Mouse (Mus musculus): ENCODE data around the gene Zdhhc6. TPM values are rescaled to one million over a fixed set of nuclear protein-coding genes. Genes with fewer than 3 reads are reported as not detected.

Zdhhc6 gene
- total RNA-seq, 1 experiment from 2014 or later, result 64.5 TPM

- no peak for ATAC-seq (replicated peaks; ENCODE audit: low read depth, poor library complexity, severe bottlenecking)
Measured at GRCm38 (mm10) chr19:55311874-55312273, 4.0 kb downstream of the Zdhhc6 start.

DNA sequence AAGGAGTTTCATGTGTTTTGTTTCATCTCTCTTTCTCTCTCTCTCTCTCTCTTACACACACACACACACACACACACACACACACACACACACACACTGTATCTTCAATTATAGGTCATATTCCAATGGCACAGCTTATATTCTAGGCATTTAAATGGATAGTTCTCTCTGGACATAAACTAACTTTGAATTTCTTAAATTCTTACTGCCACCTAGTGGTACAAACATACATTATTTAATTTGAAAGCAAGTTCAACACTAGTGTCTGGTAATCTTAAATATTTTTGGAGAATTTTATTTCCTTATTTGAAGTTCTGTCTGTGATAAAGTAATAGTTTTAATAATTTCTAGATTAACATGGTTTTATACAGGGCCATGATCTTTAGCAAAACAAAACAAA lies 10.8 kb downstream of the Zdhhc6 start:
- ATAC-seq (replicated peaks; ENCODE audit: low read depth, poor library complexity, severe bottlenecking), result no peak; the same call in 1 of the 2 replicates

- no peak for ATAC-seq (replicated peaks; ENCODE audit: low read depth, poor library complexity, severe bottlenecking)
Measured at GRCm38 (mm10) chr19:55300525-55300924, 15.3 kb downstream of the Zdhhc6 start.

GRCm38 (mm10) chr19:55299378-55299777 lies 16.5 kb downstream of the Zdhhc6 start:
- 0 out of 2 replicates have a peak, but pooled peaks have one; percentile 62 for ATAC-seq (replicated peaks; ENCODE audit: low read depth, poor library complexity, severe bottlenecking)

DNA sequence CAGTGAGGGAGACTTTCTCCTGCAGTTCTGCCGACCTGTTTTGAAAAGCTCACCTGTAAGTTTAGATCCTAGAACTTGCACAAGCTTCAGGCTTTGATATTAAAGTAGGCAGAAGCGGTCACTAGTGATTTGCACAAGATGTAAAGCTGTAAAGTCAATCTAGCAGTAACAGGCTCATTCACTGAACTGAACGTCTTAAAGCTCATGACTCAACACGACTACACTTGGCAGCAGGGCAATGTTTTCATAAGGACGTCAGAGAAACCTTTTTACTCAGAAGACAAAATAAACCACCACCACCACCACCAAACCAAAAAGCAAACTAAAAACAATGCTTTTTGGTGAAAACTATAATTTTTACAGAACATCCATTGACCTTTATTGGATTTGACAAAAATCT lies 17.9 kb downstream of the Zdhhc6 start:
- no peak for ATAC-seq (replicated peaks; ENCODE audit: low read depth, poor library complexity, severe bottlenecking)

GRCm38 (mm10) chr19:55297489-55297888 lies 18.3 kb downstream of the Zdhhc6 start:
- no peak for ATAC-seq (replicated peaks; ENCODE audit: low read depth, poor library complexity, severe bottlenecking)

DNA sequence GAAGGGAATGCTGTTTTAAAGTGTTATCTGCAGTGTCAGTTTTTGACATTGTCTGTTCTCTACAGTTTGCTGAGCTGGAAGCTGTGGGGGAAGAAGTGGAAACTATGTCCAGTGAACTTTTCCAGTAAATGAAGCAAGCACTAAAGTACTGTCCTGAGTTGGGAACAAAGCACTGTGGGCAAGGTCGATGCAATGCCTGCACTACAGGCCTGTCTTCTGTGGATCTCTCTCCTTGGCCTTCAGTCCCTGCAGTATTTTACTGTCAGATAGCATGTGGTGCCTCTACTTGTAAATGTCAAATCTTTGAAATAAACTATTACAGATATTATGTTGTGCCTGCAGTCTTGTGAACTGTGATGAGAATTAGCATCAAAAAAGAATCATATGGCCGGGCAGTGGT lies 19.5 kb downstream of the Zdhhc6 start:
- no peak for ATAC-seq (replicated peaks; ENCODE audit: low read depth, poor library complexity, severe bottlenecking)

DNA sequence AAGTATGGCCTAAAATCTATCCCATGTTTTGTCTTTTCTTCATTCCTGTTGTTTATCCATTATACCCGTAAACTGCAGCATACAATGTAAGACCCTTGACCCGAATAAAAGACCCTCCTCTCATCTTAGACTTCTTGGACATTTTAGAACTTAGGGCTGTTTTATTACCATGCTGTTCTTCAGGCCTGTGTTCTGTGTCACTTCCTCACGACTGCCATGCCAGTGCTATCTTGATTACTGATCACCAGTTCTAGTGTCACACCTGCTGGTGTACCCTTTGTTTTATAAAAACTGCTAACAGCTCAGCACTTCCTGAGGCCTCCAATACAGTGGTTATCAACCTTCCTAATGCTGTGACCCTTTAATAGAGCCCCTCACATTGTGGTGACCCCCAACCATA lies 20.3 kb downstream of the Zdhhc6 start:
- ATAC-seq (replicated peaks; ENCODE audit: low read depth, poor library complexity, severe bottlenecking), result no peak

GRCm38 (mm10) chr19:55295075-55295474 lies 20.8 kb downstream of the Zdhhc6 start:
- ATAC-seq (replicated peaks; ENCODE audit: low read depth, poor library complexity, severe bottlenecking), result no peak

DNA sequence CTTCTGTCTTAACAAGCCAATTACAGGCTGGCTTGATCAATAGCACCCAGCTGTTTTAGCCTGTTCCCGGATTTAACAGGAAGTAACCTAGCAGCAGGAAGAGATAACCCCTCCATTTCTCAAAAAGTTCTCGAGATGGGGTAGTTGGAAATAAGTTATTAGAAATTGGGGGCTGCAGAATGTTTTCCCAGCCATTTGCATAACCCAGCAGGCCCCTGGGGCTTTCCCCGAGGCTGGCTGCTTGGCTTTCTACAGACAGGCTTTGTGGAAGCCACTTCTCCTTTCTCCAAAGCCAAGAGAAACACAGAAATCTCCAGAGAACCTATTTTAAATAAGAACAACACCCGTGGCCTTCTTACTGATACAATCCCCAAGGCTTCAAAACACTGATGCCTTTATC lies 22.7 kb downstream of the Zdhhc6 start:
- no peak for ATAC-seq (replicated peaks; ENCODE audit: low read depth, poor library complexity, severe bottlenecking)

DNA sequence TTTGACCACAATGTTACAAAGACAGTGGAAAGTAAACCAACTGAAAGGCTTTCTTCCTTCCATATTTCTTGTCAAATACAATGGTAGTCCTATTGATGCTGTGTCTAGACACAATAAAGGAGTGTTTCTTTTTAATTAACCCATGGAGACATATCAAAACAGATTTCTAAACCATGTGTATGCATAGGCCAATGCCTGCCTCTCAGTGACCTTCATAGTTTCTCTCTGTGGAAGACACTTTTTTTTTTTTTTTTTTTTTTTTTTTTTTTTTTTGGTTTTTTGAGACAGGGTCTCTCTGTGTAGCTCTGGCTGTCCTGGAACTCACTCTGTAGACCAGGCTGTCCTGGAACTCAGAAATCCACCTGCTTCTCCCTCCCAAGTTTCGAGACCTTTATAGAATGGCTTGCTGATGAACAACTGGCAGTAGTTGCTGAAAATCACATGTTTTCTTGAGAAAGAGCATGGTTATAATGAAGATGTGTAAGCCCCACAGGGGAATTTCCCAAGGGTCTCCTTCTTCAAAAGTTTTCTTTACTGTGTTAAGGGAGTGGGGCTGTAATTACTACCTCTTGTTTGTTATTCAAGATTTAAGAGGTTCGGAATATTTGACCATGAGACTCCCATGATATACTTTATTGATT lies 23.5 kb downstream of the Zdhhc6 start:
- no peak for ATAC-seq (replicated peaks; ENCODE audit: low read depth, poor library complexity, severe bottlenecking)

DNA sequence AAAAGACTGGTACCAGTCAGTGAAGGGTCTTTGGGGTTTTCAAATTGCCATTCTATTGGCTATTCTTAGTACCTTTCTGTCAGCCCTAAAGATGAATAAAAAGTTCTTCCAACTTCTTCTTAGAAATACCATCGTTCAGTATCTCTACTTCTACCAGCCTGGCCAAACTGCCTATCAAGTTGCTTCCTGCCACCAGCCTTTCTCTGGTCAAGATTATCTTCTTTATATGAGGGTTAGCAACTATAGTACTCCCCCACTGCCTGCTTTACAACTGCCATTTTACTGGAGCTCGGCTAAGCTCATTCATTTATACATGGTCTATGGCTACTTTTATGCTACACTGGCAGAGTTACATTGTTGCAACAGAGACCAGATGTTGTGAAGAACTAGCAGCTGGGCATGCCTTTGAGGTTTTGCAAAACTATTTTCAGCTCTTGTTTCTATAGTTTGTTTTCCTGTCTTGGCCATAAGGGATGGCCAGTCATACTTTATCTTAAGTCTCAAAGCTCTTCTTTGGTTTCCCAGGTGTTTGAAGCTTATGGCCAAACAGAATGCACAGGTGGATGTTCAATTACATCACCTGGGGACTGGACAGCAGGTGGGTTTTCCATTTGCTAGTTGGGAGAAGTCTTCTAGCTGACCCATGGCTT lies 25.1 kb downstream of the Zdhhc6 start:
- no peak for ATAC-seq (replicated peaks; ENCODE audit: low read depth, poor library complexity, severe bottlenecking)

GRCm38 (mm10) chr19:55288974-55289373 lies 26.9 kb downstream of the Zdhhc6 start:
- ATAC-seq (replicated peaks; ENCODE audit: low read depth, poor library complexity, severe bottlenecking), result no peak

- no peak for ATAC-seq (replicated peaks; ENCODE audit: low read depth, poor library complexity, severe bottlenecking)
Measured at GRCm38 (mm10) chr19:55286034-55286433, 29.8 kb downstream of the Zdhhc6 start.

- ATAC-seq (replicated peaks; ENCODE audit: low read depth, poor library complexity, severe bottlenecking), result peak; percentile 97
Measured at GRCm38 (mm10) chr19:55284093-55284492, 31.7 kb downstream of the Zdhhc6 start.

DNA sequence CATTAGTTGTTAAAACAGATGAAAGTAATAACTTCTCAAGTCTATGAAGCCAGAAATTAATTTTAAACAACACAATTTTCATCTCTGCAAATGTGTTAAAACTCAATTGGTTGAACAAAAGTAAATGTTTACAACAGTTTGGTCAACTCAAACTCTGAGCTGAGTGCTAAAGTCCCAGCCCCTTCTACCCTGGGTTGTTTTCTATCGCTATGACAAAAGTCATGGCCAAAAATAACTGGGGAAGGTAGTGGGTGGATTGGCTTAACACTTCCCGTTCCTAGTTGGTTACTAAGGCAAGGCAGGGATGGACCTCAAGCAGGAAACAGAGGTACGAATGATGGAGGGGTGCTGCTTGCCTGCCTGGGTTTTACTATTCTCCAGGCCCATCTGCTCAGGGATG lies 39.1 kb downstream of the Zdhhc6 start:
- ATAC-seq (replicated peaks; ENCODE audit: low read depth, poor library complexity, severe bottlenecking), result no peak

- no peak for ATAC-seq (replicated peaks; ENCODE audit: low read depth, poor library complexity, severe bottlenecking)
Measured at GRCm38 (mm10) chr19:55276100-55276499, 39.7 kb downstream of the Zdhhc6 start.

- ATAC-seq (replicated peaks; ENCODE audit: low read depth, poor library complexity, severe bottlenecking), result no peak
Measured at GRCm38 (mm10) chr19:55273340-55273739, 42.5 kb downstream of the Zdhhc6 start.

- ATAC-seq (replicated peaks; ENCODE audit: low read depth, poor library complexity, severe bottlenecking), result no peak
Measured at GRCm38 (mm10) chr19:55271448-55271847, 44.4 kb downstream of the Zdhhc6 start.

- no peak for ATAC-seq (replicated peaks; ENCODE audit: low read depth, poor library complexity, severe bottlenecking)
Measured at GRCm38 (mm10) chr19:55269051-55269450, 46.8 kb downstream of the Zdhhc6 start.

DNA sequence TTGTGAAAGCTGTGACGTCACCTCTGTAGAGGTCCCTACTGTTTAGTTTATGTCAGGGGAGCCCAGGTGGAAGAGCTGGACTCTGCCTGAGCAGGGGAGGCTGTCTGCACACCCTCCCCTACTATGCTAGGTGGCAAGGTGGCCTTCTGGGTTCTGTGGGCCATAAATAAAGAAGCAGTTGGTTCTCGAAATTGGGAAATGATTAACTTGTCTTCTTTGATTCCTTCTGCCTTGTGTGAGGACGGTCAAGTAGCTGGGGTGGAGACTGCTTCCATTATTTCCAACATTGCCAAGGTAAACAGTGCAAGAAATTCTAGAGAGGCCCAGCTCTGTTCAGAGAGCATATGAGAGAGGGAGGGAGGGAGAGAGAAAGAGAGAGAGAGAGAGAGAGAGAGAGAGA lies 47.7 kb downstream of the Zdhhc6 start:
- no peak for ATAC-seq (replicated peaks; ENCODE audit: low read depth, poor library complexity, severe bottlenecking)

- no peak for ATAC-seq (replicated peaks; ENCODE audit: low read depth, poor library complexity, severe bottlenecking)
Measured at GRCm38 (mm10) chr19:55266786-55267185, 49.0 kb downstream of the Zdhhc6 start.
